Mouse (Mus musculus) hindbrain, postnatal 0 days (tissue): ENCODE measurements around the gene Fam120b. TPM values are rescaled to one million over a fixed set of nuclear protein-coding genes. Genes with fewer than 3 reads are reported as not detected.

Experiments
- ATAC-seq: fragments of 200-750 bp; cut with Nextera tagmentation; 2 replicates; pipeline ENCODE4 v1.8.0; 2017; ENCODE audit warnings: mild to moderate bottlenecking, moderate TSS enrichment, moderate library complexity
- DNase-seq: peaks from one replicate; pipeline ENCODE4 v3.0.0-alpha.2; 2015; ENCODE audit warnings: low spot score
- H3K27ac ChIP-seq: fragments of 300-500 bp; sonication (generic); 2 replicates; pipeline ENCODE4 v1.5.1; 2014; ENCODE audit warnings: mild to moderate bottlenecking
- H3K27me3 ChIP-seq: fragments of 300-500 bp; sonication (generic); 2 replicates; pipeline ENCODE4 v1.6.1; 2014; ENCODE audit warnings: low read length, mixed read lengths; ENCODE audit not compliant: insufficient read depth
- H3K36me3 ChIP-seq: fragments of 300-500 bp; sonication (generic); 2 replicates; pipeline ENCODE4 v1.6.1; 2014; ENCODE audit warnings: low read length, mixed read lengths; ENCODE audit not compliant: insufficient read depth
- H3K4me1 ChIP-seq: fragments of 300-500 bp; sonication (generic); 2 replicates; pipeline ENCODE4 v1.6.1; 2014; ENCODE audit warnings: antibody characterized with exemption, low read length, mixed read lengths; ENCODE audit not compliant: insufficient read depth
- H3K4me2 ChIP-seq: fragments of 300-500 bp; sonication (generic); 2 replicates; pipeline ENCODE4 v1.6.1; 2014; ENCODE audit warnings: low read depth, mild to moderate bottlenecking, low read length, moderate library complexity, mixed read lengths
- H3K4me3 ChIP-seq: fragments of 300-500 bp; sonication (generic); 2 replicates; pipeline ENCODE4 v1.5.1; 2014; ENCODE audit warnings: low read length
- H3K9ac ChIP-seq: fragments of 300-500 bp; sonication (generic); replicated peaks from 2 replicates; pipeline ENCODE4 v1.6.1; 2014; ENCODE audit warnings: mild to moderate bottlenecking, low read length, moderate library complexity, mixed read lengths
- H3K9me3 ChIP-seq: fragments of 300-500 bp; sonication (generic); 2 replicates; pipeline ENCODE4 v1.6.1; 2016; ENCODE audit warnings: low read length, mixed read lengths
- CTCF ChIP-seq: IDR thresholded peaks from 2 replicates; pipeline ENCODE4 v1.5.1; 2016; ENCODE audit warnings: antibody characterized with exemption, control low read depth, low read depth
- WGBS: fragments of 180-500 bp; shearing (Covaris S2); extraction: QIAGEN DNeasy Blood & Tissue Kit; methylation state at CpG from one replicate; pipeline ENCODE4 v1.1.7; 2014; 5-methylcytosine and 5-hydroxymethylcytosine counted together
- polyA plus RNA-seq: library from polyadenylated mRNA; unstranded; fragments of >200 nt; fragmentation: Nextera tagmentation; extraction: Ambion mirVana; gene quantifications from 2 replicates; pipeline ENCODE4 v1.2.1, GENCODE M21; 2015
- total RNA-seq: library from RNA; depleted of rRNA; stranded (reverse); fragments of >200 nt; gene quantifications from 2 replicates; pipeline ENCODE4 v1.2.3, GENCODE M21; 2014

The Fam120b gene
- total and polyA plus RNA-seq, 2 experiments from 2014 or later: 31.7 to 40.8 TPM

GRCm38 (mm10) chr17:15406576-15406975 is 10.6 kb downstream of the Fam120b start:
- ATAC-seq: no peak
- TF ChIP-seq CTCF: no peak
- H3K4me2 ChIP-seq: no peak overlapping the region
- H3K27ac ChIP-seq: no peak overlapping the region
- H3K36me3 ChIP-seq: peaks cover 53% of the 10 kb centered on the region
- no peaks in the 10 kb centered on the region for H3K4me1 ChIP-seq
- no peaks in the 10 kb centered on the region for H3K9me3 ChIP-seq
- H3K9ac ChIP-seq: no peak overlapping the region
- no peak for DNase-seq
- WGBS: 91% methylated on average over 2 of the region's 2 CpGs
- no peak overlapping the region for H3K4me3 ChIP-seq
- no peaks in the 10 kb centered on the region for H3K27me3 ChIP-seq

- ATAC-seq (no peak), DNase-seq (no peak)
- Histone ChIP-seq H3K4me3 (no peak overlapping the region), H3K27me3 (no peaks in the 10 kb centered on the region), H3K27ac (no peak overlapping the region), H3K9me3 (no peaks in the 10 kb centered on the region), H3K9ac (no peak overlapping the region), H3K36me3 (peaks cover 46% of the 10 kb centered on the region; the same call in 1 of the 2 replicates), H3K4me1 (no peaks in the 10 kb centered on the region), H3K4me2 (no peak overlapping the region)
- WGBS: 86% methylated on average over 10 of the region's 10 CpGs
- no peak for TF ChIP-seq CTCF
Measured at GRCm38 (mm10) chr17:15409261-15409660, 13.3 kb downstream of the Fam120b start.

DNA sequence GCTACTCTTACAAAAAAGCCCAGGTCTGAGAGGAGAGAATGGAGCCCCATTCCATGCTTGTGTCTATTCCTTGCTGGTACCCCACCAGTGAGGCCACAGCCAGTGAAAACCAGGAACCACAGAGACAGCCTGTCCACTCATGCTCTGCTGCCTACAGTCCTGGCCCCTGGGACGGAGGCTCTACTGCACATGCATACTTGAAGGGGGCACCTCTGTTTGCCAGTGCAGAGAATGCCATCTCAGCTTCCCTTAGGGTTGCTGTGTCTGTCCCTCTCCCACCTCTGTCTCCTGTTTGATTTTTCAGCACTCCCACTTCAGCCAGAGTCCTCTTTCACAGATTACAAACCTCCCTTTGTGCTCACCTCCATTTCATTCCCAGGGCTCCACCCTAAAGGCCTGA is 14.9 kb downstream of the Fam120b start:
- TF ChIP-seq CTCF: no peak
- DNase-seq (no peak), ATAC-seq (no peak)
- Histone ChIP-seq H3K27ac (no peak overlapping the region), H3K4me3 (no peak overlapping the region), H3K4me1 (no peaks in the 10 kb centered on the region), H3K4me2 (no peak overlapping the region), H3K9me3 (no peaks in the 10 kb centered on the region), H3K27me3 (no peaks in the 10 kb centered on the region), H3K9ac (no peak overlapping the region), H3K36me3 (peaks cover 52% of the 10 kb centered on the region)
- 100% methylated on average over 1 of the region's 1 CpGs for WGBS

DNA sequence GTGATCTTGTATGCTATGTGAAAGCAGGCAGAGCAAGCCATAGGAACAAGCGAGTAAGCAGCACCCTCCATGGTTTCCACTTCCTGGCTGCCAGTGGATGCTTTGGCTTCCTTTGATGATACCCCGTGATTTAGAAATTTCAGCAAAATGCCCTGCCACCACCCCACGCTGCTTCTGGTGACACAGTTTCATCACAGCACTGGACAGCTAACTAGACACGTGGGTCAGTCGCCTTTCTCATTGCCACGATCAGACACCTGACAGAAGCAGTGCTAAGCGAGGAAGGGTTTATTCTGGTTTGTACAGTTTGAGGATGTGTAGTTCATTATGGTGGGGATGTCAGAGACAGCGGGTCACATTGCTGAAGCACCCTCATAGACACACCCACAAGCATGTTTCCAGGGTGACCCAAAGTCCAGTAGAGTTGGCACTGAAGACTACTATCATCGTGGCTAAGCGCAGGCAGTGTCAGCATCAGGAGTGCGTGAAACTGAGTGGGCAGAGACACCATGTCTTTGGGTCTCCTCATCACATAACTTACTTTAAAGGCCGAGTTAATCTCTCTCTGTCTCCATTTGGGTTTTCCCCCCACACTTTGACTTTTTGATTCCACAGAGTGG is 20.7 kb downstream of the Fam120b start:
- 91% methylated on average over 12 of the region's 12 CpGs for WGBS

DNA sequence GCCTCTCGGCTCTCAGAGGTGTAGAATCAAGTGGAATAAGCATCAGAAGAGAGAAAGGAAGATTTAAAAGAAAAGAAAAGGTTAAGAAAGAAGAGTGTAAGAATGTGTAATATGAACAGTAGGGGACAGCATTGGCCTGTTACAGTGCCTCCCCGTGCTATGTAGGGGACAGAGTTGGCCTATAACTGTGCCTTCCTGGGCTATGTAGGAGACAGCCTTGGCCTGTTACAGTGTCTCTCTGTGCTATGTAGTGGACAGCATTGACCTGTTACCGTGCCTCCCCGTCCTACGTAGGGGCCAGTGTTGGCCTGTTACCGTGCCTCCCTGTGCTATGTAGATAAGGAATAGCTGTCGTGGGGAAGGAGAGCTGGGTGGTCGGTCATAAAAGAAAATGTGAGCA is 23.5 kb downstream of the Fam120b start:
- ATAC-seq (no peak), DNase-seq (no peak)
- Histone ChIP-seq H3K4me2 (no peak overlapping the region), H3K36me3 (peaks cover 60% of the 10 kb centered on the region), H3K9me3 (no peaks in the 10 kb centered on the region), H3K27me3 (no peaks in the 10 kb centered on the region), H3K27ac (no peak overlapping the region), H3K9ac (no peak overlapping the region), H3K4me3 (no peak overlapping the region), H3K4me1 (no peaks in the 10 kb centered on the region)
- TF ChIP-seq CTCF: peak; percentile 54
- WGBS: 84% methylated on average over 8 of the region's 8 CpGs

More for the DNA sequence above, 20.7 kb downstream of the Fam120b start:
- no peaks in the 10 kb centered on the region for H3K4me1 ChIP-seq
- no peaks in the 10 kb centered on the region for H3K9me3 ChIP-seq
- H3K27me3 ChIP-seq: no peaks in the 10 kb centered on the region
- H3K4me2 ChIP-seq: no peak overlapping the region
- peaks cover 52% of the 10 kb centered on the region for H3K36me3 ChIP-seq
- no peak for TF ChIP-seq CTCF
- DNase-seq (no peak), ATAC-seq (no peak)
- H3K9ac ChIP-seq: no peak overlapping the region
- no peak overlapping the region for H3K4me3 ChIP-seq
- no peak overlapping the region for H3K27ac ChIP-seq

DNA sequence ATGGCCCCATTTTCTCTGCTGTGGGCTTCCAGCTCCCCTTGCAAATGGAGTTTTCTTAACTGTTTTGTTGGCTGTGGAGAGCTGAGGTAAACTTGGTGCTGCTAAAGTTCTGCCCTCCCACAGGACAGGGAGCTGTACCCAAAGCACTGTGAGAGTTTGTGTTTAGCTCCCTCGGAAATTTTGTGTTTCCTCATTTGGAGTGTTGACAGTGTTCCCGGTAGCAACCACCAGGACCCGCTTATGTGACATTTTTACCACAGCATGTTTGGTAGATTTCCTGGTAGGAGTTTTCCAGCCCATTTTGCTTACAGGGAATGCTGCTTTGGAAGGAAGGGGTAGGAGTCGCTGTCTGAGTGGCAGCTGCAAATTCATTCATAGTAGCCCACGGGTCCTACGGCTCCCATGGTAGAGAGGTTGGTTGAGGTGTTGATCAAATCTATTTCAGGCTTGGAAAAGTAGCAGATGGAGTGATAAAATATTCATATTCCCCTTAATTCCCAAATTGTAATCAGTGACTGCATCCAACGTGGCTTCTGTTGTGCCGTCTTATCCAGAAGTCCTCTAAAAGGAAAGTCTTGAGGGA is 24.1 kb downstream of the Fam120b start:
- Histone ChIP-seq H3K4me3 (no peak overlapping the region), H3K9ac (no peak overlapping the region), H3K36me3 (peaks cover 57% of the 10 kb centered on the region), H3K4me1 (no peaks in the 10 kb centered on the region), H3K27ac (no peak overlapping the region), H3K9me3 (no peaks in the 10 kb centered on the region), H3K4me2 (no peak overlapping the region), H3K27me3 (no peaks in the 10 kb centered on the region)
- TF ChIP-seq CTCF: no peak
- no peak for ATAC-seq
- no peak for DNase-seq
- 82% methylated on average over 8 of the region's 8 CpGs for WGBS

DNA sequence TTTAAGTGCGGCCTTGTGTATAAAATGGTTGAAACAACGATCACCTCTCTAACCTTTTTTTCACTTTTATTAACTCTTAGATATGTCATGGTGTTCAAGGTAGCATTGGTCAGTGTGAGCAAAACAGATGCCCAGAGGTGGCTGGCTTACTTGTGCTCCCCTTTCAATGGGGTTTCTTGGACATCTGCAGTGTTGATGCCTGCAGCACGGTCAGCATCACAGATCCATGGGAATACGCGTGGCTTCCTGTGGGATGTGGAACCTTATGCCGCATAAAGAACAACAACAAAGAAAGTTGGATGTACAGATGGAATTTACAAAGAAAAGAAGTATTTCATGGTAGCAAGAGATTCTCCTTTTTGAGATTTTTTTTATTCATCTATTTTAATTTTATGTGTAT is 25.4 kb downstream of the Fam120b start:
- no peak for ATAC-seq
- Histone ChIP-seq H3K4me3 (no peak overlapping the region), H3K36me3 (peaks cover 62% of the 10 kb centered on the region), H3K9ac (no peak overlapping the region), H3K4me2 (no peak overlapping the region), H3K27me3 (no peaks in the 10 kb centered on the region), H3K4me1 (no peaks in the 10 kb centered on the region), H3K27ac (no peak overlapping the region), H3K9me3 (no peaks in the 10 kb centered on the region)
- TF ChIP-seq CTCF: no peak
- 97% methylated on average over 6 of the region's 6 CpGs for WGBS
- DNase-seq: no peak
